Mouse (Mus musculus) CD4-positive, CD25-positive, alpha-beta regulatory T cell, adult 2 months (primary cell): Measurements from ENCODE around the gene Tenm4.
"Not testable (repeated sequence)": the region's sequence is repeated elsewhere in the genome, so short reads cannot be mapped to it uniquely, and the experiment has no call there.

Experiments
- DNase-seq: peaks from one replicate; pipeline ENCODE4 v3.0.0-alpha.2; 2012; ENCODE audit warnings: low read depth, low spot score

The Tenm4 gene

DNA sequence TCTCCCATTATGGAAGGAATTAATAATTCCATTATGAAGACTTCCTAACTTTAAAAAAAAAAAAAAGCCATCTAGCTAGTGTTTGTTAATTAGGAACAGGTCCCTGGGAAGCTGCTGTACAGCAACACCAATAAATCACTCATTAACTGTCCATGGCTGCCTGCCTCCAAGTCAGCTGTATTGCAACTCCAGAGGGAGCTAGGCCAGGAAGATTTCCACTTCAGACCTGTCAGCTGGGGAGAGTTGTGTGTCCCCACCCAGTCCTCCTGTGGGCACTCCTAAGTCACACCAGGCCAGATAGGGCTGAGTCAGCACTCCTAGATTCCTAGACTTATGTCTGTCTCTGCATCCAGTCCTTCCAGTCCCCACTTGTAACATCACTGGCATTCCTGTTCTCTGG, 399.9 kb downstream of the Tenm4 start:
- DNase-seq, result no peak

DNA sequence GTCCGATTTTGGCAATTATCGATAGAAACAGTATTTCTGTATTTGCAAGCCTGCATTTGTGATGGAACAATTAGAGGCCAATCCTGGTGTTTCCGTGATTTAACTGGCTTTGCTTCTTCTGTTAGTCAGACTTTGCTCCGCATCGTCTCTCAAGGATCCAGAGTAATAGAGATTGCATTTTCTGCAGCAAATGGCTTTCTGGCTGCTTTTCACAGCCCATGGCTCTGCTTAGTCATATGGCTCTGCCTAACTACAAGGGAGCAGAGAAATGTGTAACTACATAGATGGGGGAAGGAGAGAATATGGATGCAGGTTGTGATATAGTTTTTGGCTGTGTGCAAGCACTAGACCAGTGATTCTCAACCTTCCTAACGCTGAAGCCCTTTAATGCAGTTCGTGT, 401.9 kb downstream of the Tenm4 start:
- DNase-seq, result no peak

DNA sequence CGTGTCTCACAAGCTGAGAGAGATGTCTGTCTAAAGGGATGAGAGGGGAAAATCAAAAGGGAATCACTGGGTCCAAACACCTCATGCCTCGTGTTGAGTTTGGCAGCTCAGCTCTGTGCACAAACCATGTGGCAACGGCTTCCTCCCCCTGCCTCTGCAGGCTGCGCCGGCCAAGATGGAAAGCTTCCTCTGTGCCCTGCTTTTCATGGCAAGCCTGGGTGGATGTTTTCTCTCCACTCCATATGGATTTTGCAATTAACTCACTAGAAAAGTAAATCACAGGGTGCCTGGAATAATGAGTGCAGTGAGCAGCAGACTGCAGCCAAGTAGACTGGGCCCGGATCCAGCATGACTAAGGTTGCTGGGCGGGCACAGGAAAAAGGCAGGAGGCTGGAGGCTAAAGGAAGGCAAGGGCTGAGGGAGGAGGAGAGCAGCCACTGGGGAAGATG, 404.2 kb downstream of the Tenm4 start:
- DNase-seq, result no peak

DNA sequence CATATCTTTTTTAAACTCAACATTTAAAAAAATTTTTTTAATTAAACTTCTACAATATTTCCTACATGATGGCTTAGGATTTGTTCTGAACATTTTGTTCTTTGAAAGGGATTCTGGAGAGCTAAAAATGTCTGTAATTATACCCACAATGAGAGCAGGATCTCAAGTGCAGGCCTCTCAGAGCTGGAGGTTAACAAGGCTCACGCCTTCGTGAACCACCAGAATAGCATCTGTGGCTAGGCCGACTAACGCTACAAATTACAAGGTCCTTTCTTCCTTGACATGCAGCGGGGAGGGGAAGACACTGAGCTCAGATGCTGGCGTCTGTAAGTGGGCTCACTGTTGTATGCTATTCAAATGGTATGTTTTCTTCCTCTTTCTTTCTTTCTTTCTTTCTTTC, 411.7 kb downstream of the Tenm4 start:
- no peak for DNase-seq

DNA sequence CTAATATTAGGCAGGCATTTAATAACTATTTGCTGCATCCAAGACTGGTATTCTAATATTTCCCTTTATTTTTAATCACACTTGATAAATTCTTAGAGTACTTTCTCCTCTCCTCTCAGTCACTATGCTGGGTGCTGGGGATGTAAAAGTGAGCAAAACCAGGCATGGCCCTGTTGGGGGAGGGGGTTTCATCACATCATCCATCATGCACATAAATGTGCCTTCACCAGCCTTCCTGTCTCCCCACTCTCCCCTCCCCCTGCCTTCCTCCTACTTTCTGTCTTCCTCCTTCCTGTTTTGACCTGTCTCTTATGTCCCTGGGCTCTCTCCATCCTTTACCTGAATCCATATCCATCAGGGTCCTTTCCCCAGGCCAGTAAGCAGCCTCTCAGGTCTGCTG, 416.4 kb downstream of the Tenm4 start:
- DNase-seq, result no peak

DNA sequence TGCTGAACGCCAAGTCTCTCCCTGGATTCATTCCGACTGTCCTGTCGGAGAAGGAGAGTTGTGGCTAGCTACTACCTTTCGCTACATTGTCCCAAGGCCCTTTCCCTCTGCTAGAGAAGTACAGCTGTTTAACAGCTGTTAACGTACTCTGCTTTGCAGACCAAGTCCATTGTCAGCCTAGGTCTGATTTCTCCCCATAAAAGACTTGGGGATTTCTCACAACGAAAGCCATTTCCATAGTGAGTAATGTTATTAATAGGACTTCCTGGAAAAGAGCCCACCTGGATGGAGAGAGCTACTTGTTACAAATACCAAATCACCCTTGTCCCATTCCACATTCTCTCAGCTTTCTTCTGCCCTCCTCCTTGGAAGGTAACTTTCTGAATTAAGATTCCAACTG, 417.5 kb downstream of the Tenm4 start:
- no peak for DNase-seq

DNA sequence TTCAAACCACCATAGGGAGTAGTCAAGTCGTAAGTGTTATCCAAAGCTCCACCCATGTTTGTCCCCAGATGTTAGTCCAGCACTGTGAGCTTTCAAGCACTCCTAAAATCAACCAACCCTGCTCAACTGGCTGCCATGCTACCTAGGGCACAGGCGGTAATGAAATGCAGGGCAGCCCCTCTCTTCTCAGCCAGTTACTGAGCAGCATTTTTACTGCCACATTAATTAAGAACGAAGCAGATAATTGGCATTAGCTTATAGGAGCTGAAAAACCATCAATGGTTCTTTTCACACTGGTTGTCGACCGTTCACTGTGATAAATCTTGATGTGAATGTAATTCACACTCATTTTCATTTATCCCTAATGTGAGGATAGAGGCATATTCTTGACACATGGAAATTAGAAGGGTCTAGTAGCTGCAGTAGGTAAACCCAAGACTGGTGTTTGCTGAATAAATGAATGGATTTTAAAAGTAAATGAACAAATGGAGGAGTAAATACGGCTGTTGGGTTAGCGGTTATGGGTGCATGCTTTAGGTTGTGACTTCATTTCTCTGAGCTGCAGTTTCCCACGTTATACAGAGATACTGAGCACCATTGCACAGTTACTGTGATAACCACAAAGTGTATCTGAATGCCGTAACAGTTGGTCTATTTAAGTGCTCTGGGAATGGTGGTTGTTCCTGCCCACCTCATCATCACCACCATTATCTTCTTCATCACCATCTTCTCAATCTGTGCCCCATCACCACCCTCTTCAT, 424.7 kb downstream of the Tenm4 start:
- no peak for DNase-seq

DNA sequence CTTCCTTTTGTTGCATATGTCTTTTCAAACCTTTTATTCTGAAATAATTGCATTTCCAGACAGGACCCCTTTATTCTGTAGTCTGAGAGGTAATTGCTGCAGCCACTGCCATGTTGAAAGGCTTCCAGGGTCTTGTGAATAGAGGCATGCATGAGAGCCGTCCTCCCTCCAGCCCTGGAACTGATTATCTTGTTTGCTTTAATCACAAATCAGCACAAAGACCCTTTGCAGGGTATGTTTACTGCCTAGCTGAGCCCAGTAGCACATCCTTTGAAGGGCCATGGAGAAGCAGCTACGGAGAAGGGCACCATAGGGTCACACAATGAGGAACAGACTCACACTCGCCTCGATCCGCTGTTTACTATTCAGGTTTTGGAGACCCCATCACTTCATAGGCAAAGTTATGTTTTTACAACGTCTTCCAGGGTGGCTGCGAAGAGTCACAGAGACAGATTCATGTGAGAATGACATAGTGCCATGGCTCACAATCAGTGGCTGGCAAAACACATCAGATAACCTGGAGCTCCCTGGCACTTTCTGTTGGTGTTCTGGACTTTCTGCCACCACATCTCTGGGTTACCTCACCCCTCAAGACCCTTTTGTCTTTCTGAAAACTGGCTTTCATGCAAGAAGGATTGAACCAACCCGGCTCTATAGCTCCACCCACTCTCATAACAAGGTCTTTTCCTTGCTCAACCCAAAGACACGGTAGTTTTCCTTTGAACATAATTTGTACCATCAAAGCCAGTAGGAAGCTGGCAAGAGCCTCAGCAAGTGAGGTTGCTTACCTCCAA, 425.6 kb downstream of the Tenm4 start:
- DNase-seq, result no peak

DNA sequence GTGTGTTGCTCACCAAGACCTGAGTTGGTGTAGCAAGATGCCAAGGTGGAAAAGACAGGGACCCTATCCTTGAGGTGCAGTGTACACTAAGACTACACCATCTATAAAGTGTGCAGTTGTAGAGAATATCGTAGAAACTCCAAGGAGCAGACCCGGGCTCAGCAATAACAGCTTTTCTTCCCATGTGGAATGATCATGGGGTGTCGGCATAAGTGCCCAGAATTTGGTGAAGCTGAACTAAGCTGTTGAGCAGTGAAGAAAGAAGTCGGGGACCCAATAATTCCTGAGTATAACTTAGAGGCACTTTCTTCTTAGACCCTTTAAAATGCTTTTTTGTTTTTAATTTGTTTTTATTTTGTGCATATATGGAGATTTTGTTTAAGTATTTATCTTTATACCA, 426.8 kb downstream of the Tenm4 start:
- DNase-seq, result no peak

DNA sequence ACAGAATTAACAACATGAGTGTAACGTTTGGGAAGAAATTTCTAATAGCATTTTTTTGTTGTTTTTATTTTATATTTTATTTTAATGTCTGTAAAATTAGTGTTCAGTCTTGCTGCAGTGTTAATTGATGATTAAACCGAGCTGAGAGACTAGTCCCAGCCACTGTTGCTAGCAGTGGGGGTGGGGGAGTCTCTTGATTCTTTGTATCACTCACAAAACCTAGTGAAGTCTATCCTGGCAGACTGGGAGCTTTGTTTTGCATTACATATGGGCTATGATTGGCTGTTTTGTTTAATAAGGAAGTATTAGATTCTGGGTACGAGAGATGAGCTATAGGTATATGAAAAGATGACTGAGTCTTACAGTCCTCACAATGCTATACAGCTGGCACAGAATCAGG, 428.0 kb downstream of the Tenm4 start:
- DNase-seq, result no peak

DNA sequence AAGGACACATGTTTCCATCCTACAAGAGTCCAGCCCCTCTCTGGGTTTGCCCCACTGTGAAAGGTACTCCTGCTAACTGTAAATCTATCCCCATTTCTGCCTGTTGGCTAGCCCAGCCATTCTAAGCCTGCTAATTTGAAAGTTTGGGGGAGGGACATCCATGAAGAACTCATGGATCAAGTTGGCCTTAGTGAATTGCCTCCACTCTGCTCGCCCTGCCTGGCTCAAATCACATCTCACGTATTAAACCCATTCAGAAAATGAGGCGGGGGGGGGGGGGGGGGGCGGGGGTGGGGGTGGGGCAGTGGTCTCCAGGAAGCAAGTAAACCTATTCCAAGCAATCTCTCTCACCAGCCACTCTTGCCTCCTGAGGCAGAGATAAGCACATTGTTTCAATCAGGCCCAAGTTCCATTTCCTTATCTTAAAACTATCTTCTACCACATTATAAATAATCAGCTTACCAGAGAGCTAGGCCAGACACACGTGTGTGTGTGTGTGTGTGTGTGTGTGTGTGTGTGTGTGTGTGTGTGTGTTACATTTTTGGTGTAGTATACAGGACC, 429.4 kb downstream of the Tenm4 start:
- DNase-seq, result no peak

DNA sequence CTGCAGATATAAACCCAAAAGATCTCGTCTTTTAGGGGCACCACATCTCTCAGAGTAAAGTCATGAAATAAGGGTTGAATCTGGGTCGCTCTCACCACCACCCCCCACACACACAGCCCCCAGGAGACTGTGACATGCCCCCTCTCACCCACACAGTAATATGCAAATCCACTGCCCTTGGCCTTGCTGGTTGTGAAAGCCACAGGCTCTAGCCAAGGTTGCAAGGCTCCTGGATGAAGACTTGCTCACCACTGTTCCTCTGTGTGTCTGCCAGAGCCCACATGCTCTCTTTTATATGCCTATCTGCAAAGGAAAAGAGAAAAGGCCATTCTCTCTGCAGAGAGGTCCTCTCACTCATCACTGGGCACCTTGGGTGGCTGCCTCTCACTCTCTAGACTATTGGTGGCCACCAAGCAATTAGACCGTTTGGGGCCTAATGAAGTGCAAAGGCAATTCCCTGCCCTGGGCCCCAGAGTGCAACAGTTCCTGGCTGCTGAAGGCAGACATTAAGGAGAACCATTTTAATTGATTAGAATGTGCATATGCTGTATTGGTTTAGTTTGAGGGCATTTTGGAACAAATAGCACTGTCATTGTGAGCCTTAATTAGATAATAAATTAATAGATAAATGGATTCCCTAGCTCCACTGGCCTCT, 433.2 kb downstream of the Tenm4 start:
- no peak for DNase-seq

DNA sequence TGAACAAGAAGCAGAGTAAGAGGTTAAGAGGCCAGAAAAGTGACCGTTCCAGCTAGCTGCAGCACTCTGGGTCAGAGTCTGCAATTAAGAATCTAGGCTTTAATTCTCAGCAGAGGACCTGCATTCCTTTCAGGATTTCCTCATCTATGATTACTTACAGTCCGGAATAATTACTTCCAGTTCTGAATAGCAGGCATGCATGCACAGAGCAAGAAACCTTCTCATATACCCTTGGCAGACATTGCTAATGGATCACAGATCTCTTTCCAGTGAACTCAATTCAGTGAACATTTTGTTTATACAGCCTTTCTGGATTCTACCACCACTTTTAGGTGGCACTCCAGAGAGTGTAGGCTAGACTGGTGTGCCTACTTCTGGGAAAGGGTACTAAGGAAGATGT, 434.3 kb downstream of the Tenm4 start:
- DNase-seq, result no peak

DNA sequence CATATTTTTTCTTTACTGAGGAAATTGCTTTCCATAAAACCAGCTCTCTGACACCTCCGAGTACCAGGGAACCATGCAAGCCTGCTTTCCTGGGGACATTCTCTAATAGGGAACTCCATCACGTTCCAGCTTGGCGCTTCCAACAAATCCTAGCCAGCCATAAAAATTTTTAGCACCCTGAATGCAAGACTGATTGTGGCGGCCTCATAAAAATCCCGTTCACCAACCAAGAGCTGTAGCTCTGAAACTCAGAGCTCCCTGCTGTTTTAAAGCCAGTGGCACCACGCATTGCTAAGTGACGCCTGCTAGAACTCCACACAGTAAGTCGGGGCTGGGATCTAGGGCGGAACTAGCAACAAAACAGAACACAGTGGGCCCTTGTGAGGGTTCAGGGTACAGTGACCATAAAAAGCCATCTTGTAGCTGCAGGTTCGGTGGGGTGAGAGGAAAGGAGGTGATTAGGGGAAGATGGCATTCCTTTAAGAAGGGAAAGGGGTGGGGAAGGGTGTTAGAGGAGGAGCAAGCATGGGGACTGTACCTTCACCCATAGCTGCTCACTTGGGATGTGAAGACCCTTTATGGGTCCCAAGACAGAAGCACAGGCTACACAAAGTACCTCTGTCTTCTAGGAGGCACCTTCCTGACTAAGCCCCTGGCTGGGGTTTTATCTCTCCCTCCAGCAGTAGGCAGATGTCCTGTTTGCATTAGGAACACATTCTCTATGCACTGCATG, 439.0 kb downstream of the Tenm4 start:
- DNase-seq, result no peak

DNA sequence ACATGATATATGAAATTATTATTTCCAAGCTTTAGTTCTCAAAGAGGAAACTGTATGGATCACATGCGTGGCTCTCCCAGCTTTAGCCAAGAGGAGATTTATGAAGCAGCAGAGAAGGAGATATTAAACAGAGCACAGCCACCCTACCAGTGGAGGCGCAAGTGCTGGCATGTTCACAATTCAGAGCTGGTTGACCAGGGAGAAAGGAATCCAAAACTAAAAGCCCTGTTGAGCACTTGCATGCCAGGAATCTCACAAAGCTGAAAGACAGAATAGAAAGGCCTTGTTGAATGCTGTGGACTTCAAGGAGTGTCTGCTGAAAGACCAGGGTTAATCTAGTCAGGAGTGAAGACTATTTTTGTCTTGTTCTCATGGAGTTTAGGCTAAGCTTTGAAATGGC, 446.3 kb downstream of the Tenm4 start:
- no peak for DNase-seq

DNA sequence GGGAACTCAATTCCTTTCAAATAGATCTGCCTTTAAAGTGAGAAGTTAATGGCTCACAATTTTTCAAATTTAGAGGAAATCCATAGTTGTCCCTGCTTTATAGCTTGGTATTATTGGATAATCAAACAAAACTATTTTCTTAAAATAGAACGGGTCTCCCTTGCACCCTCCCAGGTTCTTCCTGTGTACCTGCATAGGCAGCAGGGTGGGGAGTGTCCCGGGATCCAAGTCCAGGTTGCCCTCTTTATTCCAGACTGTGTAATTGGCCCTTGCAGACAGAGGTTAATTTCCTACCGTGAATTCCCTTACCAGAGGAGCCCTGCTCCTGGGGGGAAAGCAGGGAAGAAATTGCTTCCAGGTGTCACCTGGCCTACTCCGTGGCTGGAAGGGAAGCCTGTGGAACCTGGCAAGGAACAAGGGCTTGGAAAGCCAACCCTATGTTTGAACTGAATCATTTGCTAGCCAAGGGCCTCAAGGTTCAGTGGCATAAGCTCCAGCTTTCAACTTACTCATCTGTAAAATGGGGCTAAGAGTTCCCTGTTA, 449.0 kb downstream of the Tenm4 start:
- no peak for DNase-seq

DNA sequence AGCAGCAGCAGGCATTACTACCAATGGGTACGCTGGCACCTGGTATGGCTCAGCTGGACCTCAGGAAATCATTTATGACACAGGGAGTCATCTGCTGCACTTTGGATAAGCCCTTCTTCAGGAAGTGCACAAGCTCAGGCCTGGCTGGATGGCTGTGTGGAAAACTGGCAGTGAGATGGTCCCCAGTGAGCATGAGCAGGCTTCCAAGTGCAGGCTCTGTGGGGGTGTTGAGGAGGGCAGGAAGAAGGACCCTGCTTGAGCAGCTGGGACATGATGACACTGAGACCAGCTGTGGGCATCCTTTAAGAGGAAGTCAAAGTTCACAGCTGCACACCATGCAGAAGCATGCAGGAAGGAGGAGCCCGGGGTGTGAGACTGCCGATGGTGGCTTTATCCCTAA, 455.3 kb downstream of the Tenm4 start:
- DNase-seq, result no peak

DNA sequence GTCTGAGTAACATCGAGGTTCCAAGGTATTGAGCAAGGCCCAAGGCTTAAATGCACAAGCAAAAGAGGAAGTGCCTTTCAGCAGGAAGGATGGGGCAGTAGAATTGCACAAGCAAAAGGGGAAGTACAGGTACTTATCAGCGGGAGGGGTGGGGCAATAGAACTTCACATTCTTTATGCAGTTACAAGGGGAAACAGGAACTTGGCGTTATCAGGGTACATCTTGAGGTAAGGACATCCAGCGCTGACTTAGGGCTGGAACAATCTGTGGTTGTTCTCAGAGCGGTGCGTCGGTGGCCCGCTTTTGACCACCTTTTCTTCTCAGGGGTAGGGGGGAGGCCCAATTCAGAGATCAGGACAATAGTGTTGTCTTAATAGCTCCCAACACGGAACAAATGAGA, 459.5 kb downstream of the Tenm4 start:
- DNase-seq, result not testable (repeated sequence)

DNA sequence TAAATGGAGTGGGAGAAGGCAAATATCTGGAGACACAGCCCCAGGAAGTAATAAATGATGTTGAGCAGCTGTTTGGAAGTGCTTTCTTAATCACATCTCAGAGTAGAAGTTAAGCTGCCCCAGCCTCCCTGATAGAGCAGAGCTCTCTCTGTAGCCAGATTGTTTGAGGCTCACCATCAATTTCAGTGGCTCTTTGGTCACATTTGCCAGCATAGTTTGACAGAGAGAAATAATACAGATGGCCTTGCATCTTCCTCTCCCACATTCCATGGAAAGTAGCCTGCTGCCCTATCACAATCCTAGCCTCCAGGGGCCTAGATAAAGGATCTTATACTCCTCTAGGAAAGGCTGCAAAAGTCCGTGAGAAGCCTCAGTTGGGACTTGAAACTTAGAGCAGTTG, 462.0 kb downstream of the Tenm4 start:
- no peak for DNase-seq

DNA sequence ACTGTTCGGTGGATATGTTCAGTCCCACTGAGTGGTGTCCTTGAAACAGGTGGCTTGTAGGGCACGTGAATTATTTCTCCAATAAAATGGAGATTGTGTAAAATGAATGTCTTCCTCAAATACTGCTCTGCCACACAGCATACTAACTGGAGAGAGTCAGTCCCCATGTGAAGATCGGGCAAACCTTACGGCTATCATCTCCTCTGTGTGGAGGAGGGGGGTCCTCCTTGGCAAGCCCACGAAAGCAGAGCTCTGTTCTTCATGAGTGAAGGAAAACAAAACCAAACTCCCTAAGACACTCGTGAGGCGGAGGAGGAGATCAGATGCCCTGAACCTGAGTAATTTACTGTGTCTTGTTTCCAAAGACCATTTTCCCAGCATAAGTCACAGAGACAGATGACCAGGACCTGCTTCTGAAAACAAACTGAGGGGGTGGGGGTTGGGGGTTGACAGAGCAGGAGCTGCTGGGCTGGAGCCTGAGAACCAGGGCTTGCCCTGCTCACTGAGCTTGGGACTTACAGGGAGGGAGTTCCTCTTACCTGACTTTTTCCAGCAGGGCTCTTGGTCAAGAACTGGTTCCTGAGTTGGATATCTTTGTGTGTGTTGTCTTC, 464.9 kb downstream of the Tenm4 start:
- no peak for DNase-seq
